Mouse (Mus musculus) urinary bladder, postnatal 14 days (tissue): ENCODE data around the gene Dnal1.
"Not testable (repeated sequence)": the region's sequence is repeated elsewhere in the genome, so short reads cannot be mapped to it uniquely, and the experiment has no call there.

Source experiments
- DNase-seq: peaks from one replicate; pipeline ENCODE4 v3.0.0; 2021; ENCODE audit warnings: low spot score

Dnal1 gene

GRCm38 (mm10) chr12:84114153-84114994 is at the start of gene Dnal1:
Gene Dnal1, plus strand, starts transcription at chr12:84114366.
- peak; percentile 92 for DNase-seq

GRCm38 (mm10) chr12:84064621-84065020 is 49.5 kb upstream of the Dnal1 start:
- DNase-seq, result no peak

- no peak for DNase-seq
Observed at GRCm38 (mm10) chr12:84067752-84068151, 46.4 kb upstream of the Dnal1 start.

GRCm38 (mm10) chr12:84068296-84068695 is 45.9 kb upstream of the Dnal1 start:
- no peak for DNase-seq

DNA sequence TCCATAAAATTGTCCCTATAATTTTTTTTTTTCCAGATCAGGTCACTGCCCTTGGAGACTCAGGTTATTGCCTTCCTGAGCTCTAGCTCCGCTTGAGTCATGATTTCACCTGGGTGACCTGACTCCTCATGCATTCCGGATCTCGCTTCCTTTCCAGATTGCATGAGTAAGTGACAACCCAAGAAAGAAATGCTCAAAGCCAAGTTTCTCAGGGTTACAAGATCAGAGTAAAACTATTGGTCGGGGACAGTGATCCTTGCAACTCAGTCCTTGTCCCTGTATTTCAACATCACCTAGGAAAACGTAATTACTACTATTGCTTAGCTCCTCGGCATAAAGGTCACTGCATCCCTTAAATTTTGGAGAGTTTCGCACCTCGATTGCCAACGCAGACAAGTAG is 45.2 kb upstream of the Dnal1 start, which contains the start of gene Acot5:
TSS of gene Acot5 (plus strand) at position 340 of the 400 bp plus-strand sequence.
- no peak for DNase-seq

DNA sequence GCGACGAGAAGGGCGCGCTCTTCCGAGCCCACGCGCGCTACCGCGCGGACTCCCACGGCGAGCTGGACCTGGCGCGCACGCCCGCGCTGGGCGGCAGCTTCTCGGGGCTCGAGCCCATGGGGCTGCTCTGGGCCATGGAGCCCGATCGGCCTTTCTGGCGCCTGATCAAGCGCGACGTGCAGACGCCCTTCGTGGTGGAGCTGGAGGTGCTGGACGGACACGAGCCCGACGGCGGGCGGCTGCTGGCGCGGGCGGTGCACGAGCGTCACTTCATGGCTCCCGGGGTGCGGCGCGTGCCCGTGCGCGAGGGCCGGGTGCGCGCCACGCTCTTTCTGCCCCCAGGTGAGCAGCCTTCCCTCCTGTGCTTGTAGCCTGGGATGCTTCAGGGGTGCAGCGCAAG is 44.6 kb upstream of the Dnal1 start:
- peak; percentile 36 for DNase-seq

- no peak for DNase-seq
Observed at GRCm38 (mm10) chr12:84071696-84072095, 42.5 kb upstream of the Dnal1 start.

DNA sequence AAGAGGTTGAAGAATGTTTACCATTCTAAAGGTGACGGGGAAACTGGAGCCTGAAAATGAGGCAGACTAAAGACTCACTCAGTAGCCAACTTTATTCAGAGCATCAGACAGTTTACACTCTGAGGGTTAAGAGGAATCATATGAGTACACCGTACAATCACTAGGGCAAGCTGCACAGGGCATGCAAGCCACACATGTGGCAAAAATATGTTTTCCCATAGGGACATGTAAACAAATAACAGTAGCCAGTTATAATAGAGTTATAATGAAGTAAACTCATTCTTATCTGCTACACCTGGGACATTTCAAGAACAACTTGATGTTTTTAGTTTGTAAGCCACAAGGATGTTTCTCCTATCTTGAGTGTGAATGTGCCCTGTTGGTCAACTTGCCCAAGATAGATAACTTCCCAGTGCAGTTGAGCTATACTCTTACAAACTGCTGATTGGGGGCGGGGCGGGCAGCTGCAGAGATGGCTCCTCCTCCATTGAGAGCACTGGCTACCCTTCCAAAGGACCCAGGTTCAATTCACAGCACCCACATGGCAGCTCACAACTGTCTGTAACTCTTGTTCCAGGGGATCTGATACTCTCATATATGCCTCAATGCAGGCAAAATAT is 36.7 kb upstream of the Dnal1 start:
- DNase-seq, result no peak

GRCm38 (mm10) chr12:84083842-84084241 is 30.3 kb upstream of the Dnal1 start:
- no peak for DNase-seq

DNA sequence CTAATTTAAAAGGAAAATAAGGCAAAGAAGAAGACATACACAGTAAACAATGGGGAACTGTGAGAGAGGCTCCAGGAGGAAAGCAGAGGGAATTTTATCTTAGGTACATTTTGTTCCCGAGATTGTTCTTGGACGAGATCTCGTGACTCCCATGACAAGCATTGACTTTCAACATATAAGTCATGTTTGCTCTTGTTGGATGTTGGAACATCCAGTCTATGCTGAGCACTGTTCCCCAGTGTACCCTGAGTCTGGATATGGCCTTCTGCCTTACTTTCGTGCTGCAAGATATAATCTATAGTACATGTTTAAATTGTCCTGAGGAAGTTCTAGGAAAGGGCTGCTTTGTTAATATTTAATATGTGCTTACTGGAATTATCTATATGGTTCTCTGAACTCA is 29.6 kb upstream of the Dnal1 start:
- DNase-seq, result no peak

DNA sequence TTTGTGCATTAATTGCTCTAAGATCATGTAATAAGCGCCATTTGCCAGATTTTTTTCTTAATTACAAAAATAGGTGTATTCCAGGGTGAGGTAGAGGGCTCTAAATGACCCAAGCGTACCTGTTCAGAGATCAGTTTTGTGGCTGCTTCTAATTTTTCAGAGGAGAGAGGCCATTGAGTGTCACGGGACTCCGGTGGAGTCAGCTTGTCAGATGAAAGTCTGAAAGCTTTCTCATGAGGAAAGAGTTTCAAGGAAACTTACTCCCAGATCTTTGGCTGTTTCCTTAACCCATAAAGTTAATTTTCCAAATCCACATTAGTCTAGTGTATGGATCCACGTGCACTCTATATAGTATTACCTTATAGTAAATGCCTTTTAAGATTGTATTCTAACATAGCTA is 19.5 kb upstream of the Dnal1 start:
- not testable (repeated sequence) for DNase-seq

GRCm38 (mm10) chr12:84099605-84100004 is 14.6 kb upstream of the Dnal1 start:
- no peak for DNase-seq

GRCm38 (mm10) chr12:84100071-84100470 is 14.1 kb upstream of the Dnal1 start:
- no peak for DNase-seq

- peak; percentile 40 for DNase-seq
Observed at GRCm38 (mm10) chr12:84100604-84101492, 13.3 kb upstream of the Dnal1 start, which contains the start of gene Acot6. Gene Acot6, plus strand, starts transcription at chr12:84100654.

DNA sequence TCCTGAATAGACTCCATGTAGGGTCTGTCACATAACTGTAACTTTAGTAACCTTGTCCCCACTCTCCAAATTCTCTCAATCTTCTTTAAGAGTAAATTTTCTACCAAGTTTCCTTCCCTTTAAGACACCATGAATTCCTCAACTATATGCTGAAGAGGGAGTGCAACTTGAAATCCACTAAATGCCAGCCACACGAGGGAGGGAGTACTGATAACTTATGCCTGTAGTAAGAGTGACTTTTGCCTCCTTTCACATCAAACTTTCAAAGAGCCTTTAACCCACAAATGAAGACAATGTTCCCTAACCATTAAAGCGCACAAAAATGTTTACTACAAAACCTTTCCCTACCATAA is 12.7 kb upstream of the Dnal1 start:
- DNase-seq, result no peak

GRCm38 (mm10) chr12:84107012-84107411 is 7.2 kb upstream of the Dnal1 start:
- no peak for DNase-seq

- no peak for DNase-seq
Observed at GRCm38 (mm10) chr12:84107692-84108091, 6.5 kb upstream of the Dnal1 start.

DNA sequence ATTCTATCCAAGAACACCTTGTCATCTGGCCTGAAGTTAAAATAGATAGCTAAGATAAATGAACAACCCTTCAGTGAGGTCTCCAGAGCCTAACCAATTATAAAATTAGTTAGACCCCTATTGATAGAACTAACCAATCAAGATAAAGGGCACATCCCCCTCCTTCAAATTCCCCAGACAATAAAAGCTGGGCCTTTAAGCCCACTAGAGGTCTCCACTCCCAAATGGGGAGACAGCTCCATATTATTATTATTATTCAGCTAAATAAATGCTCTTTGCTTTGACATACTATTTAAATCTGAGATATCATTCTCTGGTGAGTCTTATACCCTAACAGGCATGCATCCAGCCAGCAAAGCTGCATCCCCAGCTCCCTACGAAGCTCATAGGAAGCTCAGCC is 4.2 kb upstream of the Dnal1 start:
- DNase-seq, result no peak

GRCm38 (mm10) chr12:84110814-84111213 is 3.4 kb upstream of the Dnal1 start:
- no peak for DNase-seq

DNA sequence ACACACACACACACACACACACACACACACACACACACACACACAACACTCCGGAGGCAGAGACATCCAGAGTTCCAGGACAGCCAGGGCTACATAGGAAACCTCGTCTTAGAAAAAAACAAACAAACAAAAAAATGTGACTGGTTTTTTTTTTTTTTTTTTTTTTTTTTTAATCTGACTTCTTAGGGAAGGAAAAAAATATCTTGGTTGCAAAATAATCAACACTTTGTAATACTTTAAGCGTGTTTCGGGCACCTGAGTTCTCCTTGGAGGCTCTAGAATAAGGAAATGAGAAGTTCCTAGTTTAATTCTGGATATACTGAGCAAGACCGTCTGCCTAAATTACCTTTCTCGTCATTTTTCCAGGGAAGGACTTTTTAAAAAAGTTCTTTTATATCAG is 490 bp upstream of the Dnal1 start:
- no peak for DNase-seq

GRCm38 (mm10) chr12:84119584-84119983 is 5.4 kb downstream of the Dnal1 start:
- DNase-seq, result no peak

- no peak for DNase-seq
Observed at GRCm38 (mm10) chr12:84125892-84126291, 11.7 kb downstream of the Dnal1 start.

- DNase-seq, result no peak
Observed at GRCm38 (mm10) chr12:84126899-84127298, 12.7 kb downstream of the Dnal1 start.
